Mouse (Mus musculus): ENCODE results near the gene Tmem86b.
"Not testable (repeated sequence)": the region's sequence is repeated elsewhere in the genome, so short reads cannot be mapped to it uniquely, and the experiment has no call there.

GRCm38 (mm10) chr7:4597046-4597445 lies 34.2 kb downstream of the Tmem86b start:
- not testable (repeated sequence) for TF ChIP-seq CTCF (IDR thresholded peaks at IDR 0.05; ENCODE audit: control insufficient read depth, insufficient read depth, insufficient replicate concordance, low read depth, low read length); POLR2A (IDR thresholded peaks at IDR 0.05; ENCODE audit: control insufficient read depth, low read depth, low read length)
